Mouse (Mus musculus): ENCODE measurements at regions not wholly inside any gene's neighbourhood (a gene's known extent, or its start where the extent isn't known, plus 50 kb on each side); places are given as distances from the start of the nearest gene placed in this dataset.

DNA sequence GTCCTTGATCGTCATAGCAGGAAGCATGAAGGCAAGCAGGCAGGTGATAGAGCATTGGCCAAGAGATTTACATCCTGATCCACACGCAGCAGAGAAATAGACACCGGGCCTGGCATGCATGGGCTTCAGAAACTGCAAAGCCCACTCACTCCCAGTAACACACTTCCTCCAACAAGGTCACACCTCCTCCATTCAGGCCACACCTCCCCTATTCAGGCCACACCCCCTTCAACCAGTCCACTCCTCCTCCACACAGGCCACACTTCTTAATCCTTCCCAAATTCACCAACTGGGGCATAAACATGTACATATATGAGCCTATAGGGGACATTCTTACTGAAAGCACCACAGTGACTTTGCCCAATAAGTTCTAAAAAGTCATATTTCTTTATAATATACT lies 125.3 kb upstream of the Phyhipl start:
- no peak for TF ChIP-seq POLR2A (IDR thresholded peaks at IDR 0.05; ENCODE audit: control insufficient read depth in 1 of 2, insufficient read depth in 1 of 2, low read depth in 1 of 2, low read length in 2 of 2, poor library complexity in 1 of 2)
- TF ChIP-seq POLR2AphosphoS5 (IDR thresholded peaks at IDR 0.05; ENCODE audit: borderline replicate concordance, low read depth, low read length) = no peak
- no peak for TF ChIP-seq USF1 (IDR thresholded peaks at IDR 0.05; ENCODE audit: low read depth, low read length)
- no peak for TF ChIP-seq EP300 (IDR thresholded peaks at IDR 0.05; ENCODE audit: low read depth in 1 of 2, low read length in 2 of 2)
- TF ChIP-seq CHD2 (IDR thresholded peaks at IDR 0.05; ENCODE audit: low read length) = no peak
- TF ChIP-seq E2F4 (IDR thresholded peaks at IDR 0.05; ENCODE audit: borderline replicate concordance, low read depth, low read length) = no peak
- no peak for TF ChIP-seq CTCF (IDR thresholded peaks at IDR 0.05 in 2 of 3, conservative IDR thresholded peaks at IDR 0.05 in 1 of 3; ENCODE audit: control insufficient read depth in 1 of 3, insufficient read depth in 1 of 3, low read depth in 2 of 3, low read length in 3 of 3, poor library complexity in 1 of 3, severe bottlenecking in 1 of 3)
- TF ChIP-seq TCF12 (IDR thresholded peaks at IDR 0.05; ENCODE audit: low read depth, low read length) = no peak

Measured in MEL (cell line).